Mouse (Mus musculus): Measurements from ENCODE around the gene Gm11077.

DNA sequence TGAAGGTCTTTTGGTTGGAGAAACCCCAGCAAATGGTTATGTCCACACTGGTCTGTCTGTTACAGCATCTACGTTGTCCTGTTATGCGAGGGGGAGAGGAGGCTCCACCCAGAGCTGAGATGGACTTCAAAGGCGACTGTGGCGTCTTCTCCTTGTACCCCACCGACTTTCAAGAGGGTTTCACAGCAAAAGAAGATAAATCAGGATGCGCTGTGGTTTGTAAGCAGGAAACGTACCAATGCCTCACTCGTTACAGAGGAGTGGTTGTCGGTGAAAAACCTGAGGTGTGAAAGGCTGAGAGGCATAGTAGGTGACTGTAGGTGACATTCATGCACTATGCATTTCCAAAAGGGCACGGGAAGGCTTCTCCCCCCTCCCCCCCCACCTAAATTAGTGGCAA, 7.0 kb upstream of the Gm11077 start:
- TF ChIP-seq POLR2A (IDR thresholded peaks at IDR 0.05; ENCODE audit: borderline replicate concordance, low read depth, low read length) (no peak), CTCF (IDR thresholded peaks at IDR 0.05; ENCODE audit: low read depth, low read length) (no peak)
